Mouse (Mus musculus): ENCODE results near the gene Gm20388. TPM values are rescaled to one million over a fixed set of nuclear protein-coding genes. Genes with fewer than 3 reads are reported as not detected.
A peak's percentile ranks its signal among the peaks of the same experiment; 100 is the strongest.

The Gm20388 gene
- polyA plus RNA-seq, 1 experiment: 18.7 TPM

GRCm38 (mm10) chr8:120544155-120544554 lies 633.5 kb downstream of the Gm20388 start:
- no peak for DNase-seq
- Histone ChIP-seq H3K27ac (ENCODE audit: insufficient read depth, low read length) (no peak overlapping the region), H3K4me3 (replicated peaks; ENCODE audit: insufficient read depth, low read depth, low read length) (no peak overlapping the region), H3K4me1 (ENCODE audit: control insufficient read depth, insufficient read depth, low read length) (peaks cover 51% of the 10 kb centered on the region), H3K27me3 (ENCODE audit: control insufficient read depth, insufficient read depth, low read length) (no peaks in the 10 kb centered on the region)
- TF ChIP-seq CTCF (IDR thresholded peaks at IDR 0.05; ENCODE audit: borderline replicate concordance, insufficient read depth, low read depth, low read length) (no peak), POLR2A (IDR thresholded peaks at IDR 0.05; ENCODE audit: borderline replicate concordance, insufficient read depth, low read length) (no peak)
- 92% methylated on average over 5 of the region's 5 CpGs for WGBS

- whole genome bisulfite sequencing: 34% methylated on average over 9 of the region's 9 CpGs
- DNase-seq: no peak
- H3K27ac ChIP-seq (ENCODE audit: insufficient read depth, low read length): no peak overlapping the region
- H3K27me3 ChIP-seq (ENCODE audit: control insufficient read depth, insufficient read depth, low read length): no peaks in the 10 kb centered on the region
- TF ChIP-seq CTCF (IDR thresholded peaks at IDR 0.05; ENCODE audit: borderline replicate concordance, insufficient read depth, low read depth, low read length): no peak
- H3K4me1 ChIP-seq (ENCODE audit: control insufficient read depth, insufficient read depth, low read length): peaks cover 69% of the 10 kb centered on the region
- H3K4me3 ChIP-seq (replicated peaks; ENCODE audit: insufficient read depth, low read depth, low read length): no peak overlapping the region
These were observed 636.9 kb downstream of the Gm20388 start for GRCm38 (mm10) chr8:120547562-120547961.

- Histone ChIP-seq H3K27ac (ENCODE audit: insufficient read depth, low read length) (peak overlapping the region; percentile 46), H3K4me3 (replicated peaks; ENCODE audit: insufficient read depth, low read depth, low read length) (no peak overlapping the region), H3K27me3 (ENCODE audit: control insufficient read depth, insufficient read depth, low read length) (no peaks in the 10 kb centered on the region), H3K4me1 (ENCODE audit: control insufficient read depth, insufficient read depth, low read length) (peaks cover 72% of the 10 kb centered on the region)
- peak; percentile 79 to 85 for DNase-seq
- 9% methylated on average over 16 of the region's 16 CpGs for WGBS
- TF ChIP-seq POLR2A (IDR thresholded peaks at IDR 0.05; ENCODE audit: borderline replicate concordance, insufficient read depth, low read length) (no peak), CTCF (IDR thresholded peaks at IDR 0.05; ENCODE audit: borderline replicate concordance, insufficient read depth, low read depth, low read length) (no peak)
These were observed 637.7 kb downstream of the Gm20388 start for GRCm38 (mm10) chr8:120548313-120548761.

GRCm38 (mm10) chr8:120549321-120549921 lies 638.8 kb downstream of the Gm20388 start:
- 5% methylated on average over 25 of the region's 25 CpGs for WGBS
- Histone ChIP-seq H3K27ac (ENCODE audit: insufficient read depth, low read length) (peak overlapping the region; percentile 76), H3K4me1 (ENCODE audit: control insufficient read depth, insufficient read depth, low read length) (peaks cover 77% of the 10 kb centered on the region), H3K27me3 (ENCODE audit: control insufficient read depth, insufficient read depth, low read length) (no peaks in the 10 kb centered on the region), H3K4me3 (replicated peaks; ENCODE audit: insufficient read depth, low read depth, low read length) (peak overlapping the region; percentile 3)
- DNase-seq: peak; percentile 67 to 73
- TF ChIP-seq CTCF (IDR thresholded peaks at IDR 0.05; ENCODE audit: borderline replicate concordance, insufficient read depth, low read depth, low read length): no peak

- Histone ChIP-seq H3K4me3 (replicated peaks; ENCODE audit: insufficient read depth, low read depth, low read length) (peak overlapping the region; percentile 37), H3K27me3 (ENCODE audit: control insufficient read depth, insufficient read depth, low read length) (no peaks in the 10 kb centered on the region), H3K4me1 (ENCODE audit: control insufficient read depth, insufficient read depth, low read length) (peaks cover 82% of the 10 kb centered on the region), H3K27ac (ENCODE audit: insufficient read depth, low read length) (peak overlapping the region; percentile 76)
- 12% methylated on average over 11 of the region's 11 CpGs for WGBS
- DNase-seq: peak in 1 of 2 experiments; percentile 65
- TF ChIP-seq CTCF (IDR thresholded peaks at IDR 0.05; ENCODE audit: borderline replicate concordance, insufficient read depth, low read depth, low read length) (no peak), POLR2A (IDR thresholded peaks at IDR 0.05; ENCODE audit: borderline replicate concordance, insufficient read depth, low read length) (no peak)
These were observed 639.3 kb downstream of the Gm20388 start for GRCm38 (mm10) chr8:120549922-120550321.

GRCm38 (mm10) chr8:120550430-120550829 lies 639.8 kb downstream of the Gm20388 start:
- Histone ChIP-seq H3K27me3 (ENCODE audit: control insufficient read depth, insufficient read depth, low read length) (no peaks in the 10 kb centered on the region), H3K4me1 (ENCODE audit: control insufficient read depth, insufficient read depth, low read length) (peaks cover 85% of the 10 kb centered on the region), H3K4me3 (replicated peaks; ENCODE audit: insufficient read depth, low read depth, low read length) (peak overlapping the region; percentile 33), H3K27ac (ENCODE audit: insufficient read depth, low read length) (peak overlapping the region; percentile 96)
- no peak for DNase-seq
- TF ChIP-seq POLR2A (IDR thresholded peaks at IDR 0.05; ENCODE audit: borderline replicate concordance, insufficient read depth, low read length) (no peak), CTCF (IDR thresholded peaks at IDR 0.05; ENCODE audit: borderline replicate concordance, insufficient read depth, low read depth, low read length) (no peak)
- 14% methylated on average over 12 of the region's 12 CpGs for WGBS

GRCm38 (mm10) chr8:120550937-120551676 lies 640.5 kb downstream of the Gm20388 start:
- peaks cover 87% of the 10 kb centered on the region for H3K4me1 ChIP-seq (ENCODE audit: control insufficient read depth, insufficient read depth, low read length)
- no peak for TF ChIP-seq CTCF (IDR thresholded peaks at IDR 0.05; ENCODE audit: borderline replicate concordance, insufficient read depth, low read depth, low read length)
- TF ChIP-seq POLR2A (IDR thresholded peaks at IDR 0.05; ENCODE audit: borderline replicate concordance, insufficient read depth, low read length): peak; percentile 39; the same call in 1 of the 2 replicates
- peak; percentile 67 to 80 for DNase-seq
- 12% methylated on average over 11 of the region's 11 CpGs for WGBS
- H3K4me3 ChIP-seq (replicated peaks; ENCODE audit: insufficient read depth, low read depth, low read length): peak overlapping the region; percentile 33
- H3K27ac ChIP-seq (ENCODE audit: insufficient read depth, low read length): peak overlapping the region; percentile 99
- H3K27me3 ChIP-seq (ENCODE audit: control insufficient read depth, insufficient read depth, low read length): no peaks in the 10 kb centered on the region

GRCm38 (mm10) chr8:120551677-120551980 lies 641.0 kb downstream of the Gm20388 start:
- 44% methylated on average over 3 of the region's 3 CpGs for WGBS
- DNase-seq: peak in 1 of 2 experiments; percentile 49
- TF ChIP-seq POLR2A (IDR thresholded peaks at IDR 0.05; ENCODE audit: borderline replicate concordance, insufficient read depth, low read length) (no peak), CTCF (IDR thresholded peaks at IDR 0.05; ENCODE audit: borderline replicate concordance, insufficient read depth, low read depth, low read length) (no peak)
- H3K4me1 ChIP-seq (ENCODE audit: control insufficient read depth, insufficient read depth, low read length): peaks cover 91% of the 10 kb centered on the region
- no peaks in the 10 kb centered on the region for H3K27me3 ChIP-seq (ENCODE audit: control insufficient read depth, insufficient read depth, low read length)
- peak overlapping the region; percentile 99 for H3K27ac ChIP-seq (ENCODE audit: insufficient read depth, low read length)
- H3K4me3 ChIP-seq (replicated peaks; ENCODE audit: insufficient read depth, low read depth, low read length): no peak overlapping the region
